Comparison of ENCODE assay signal across 20 mouse cellular contexts in genomic region chr13:103643486-103643885, GRCm38 (mm10).
"Had no signal": no experiment of that assay in that cellular context is flagged by ENCODE, and none has a peak within 500 bp of the region (broad histone marks: within the 10 kb centered on the region; RNA-seq: fewer than 3 reads in every experiment).

No protein-coding gene starts in this region.

- ATAC-seq: intestine, embryonic 16.5 days; liver, embryonic 12.5 days had no signal

- H3K4me3 ChIP-seq: heart, embryonic 12.5 days; hindbrain, embryonic 13.5 days; hindbrain, embryonic 15.5 days; kidney, embryonic 15.5 days; limb, embryonic 13.5 days; limb, embryonic 15.5 days; liver, embryonic 12.5 days had no signal

- H3K27me3 ChIP-seq: heart, embryonic 12.5 days; hindbrain, embryonic 15.5 days; kidney, embryonic 15.5 days; limb, embryonic 15.5 days; liver, embryonic 12.5 days had no signal

- H3K27ac ChIP-seq: hindbrain, embryonic 13.5 days; hindbrain, embryonic 15.5 days; hindbrain, postnatal 0 days; kidney, embryonic 15.5 days; kidney, postnatal 0 days; limb, embryonic 13.5 days; limb, embryonic 15.5 days; liver, embryonic 12.5 days; liver, embryonic 14.5 days had no signal

- H3K36me3 ChIP-seq: heart, embryonic 12.5 days; hindbrain, embryonic 13.5 days; hindbrain, embryonic 15.5 days; kidney, embryonic 15.5 days; limb, embryonic 13.5 days; limb, embryonic 15.5 days; liver, embryonic 12.5 days had no signal

- H3K9ac ChIP-seq: heart, embryonic 12.5 days; hindbrain, embryonic 13.5 days; hindbrain, embryonic 15.5 days; kidney, embryonic 15.5 days; limb, embryonic 13.5 days; limb, embryonic 15.5 days; liver, embryonic 12.5 days; liver, embryonic 14.5 days had no signal

- H3K4me1 ChIP-seq: heart, embryonic 12.5 days; liver, embryonic 12.5 days had no signal

- H3K4me2 ChIP-seq: heart, embryonic 12.5 days; hindbrain, embryonic 13.5 days; hindbrain, embryonic 15.5 days; kidney, embryonic 15.5 days; limb, embryonic 13.5 days; limb, embryonic 15.5 days; liver, embryonic 12.5 days had no signal

- DNase-seq: gastrocnemius, postnatal 14 days; gastrocnemius, postnatal 36 days; heart, postnatal 10 days; kidney, adult 11 months; kidney, adult 9 months; kidney, postnatal 14 days; layer of hippocampus, adult 9-11 months; layer of hippocampus, postnatal 36 days; left cerebral cortex, postnatal 4 days had no signal

- H3K9me3 ChIP-seq: heart, embryonic 12.5 days; hindbrain, embryonic 13.5 days; hindbrain, embryonic 15.5 days; kidney, embryonic 15.5 days; limb, embryonic 13.5 days; limb, embryonic 15.5 days; liver, embryonic 12.5 days had no signal
